Mouse (Mus musculus) cerebellum, adult 2 months (tissue): Measurements from ENCODE around the gene Ckb.

Experiments
- CTCF ChIP-seq: fragments of 200-500 bp; IDR thresholded peaks from 2 replicates; pipeline ENCODE4 v1.5.1; 2011; ENCODE audit warnings: low read depth, mild to moderate bottlenecking, control low read depth, low read length, moderate library complexity, borderline replicate concordance; ENCODE audit not compliant: insufficient read depth
- POLR2A ChIP-seq: fragments of 200-500 bp; IDR thresholded peaks from 2 replicates; pipeline ENCODE4 v1.6.1; 2011; ENCODE audit warnings: low read length, control low read depth, borderline replicate concordance; ENCODE audit not compliant: insufficient read depth

DNA sequence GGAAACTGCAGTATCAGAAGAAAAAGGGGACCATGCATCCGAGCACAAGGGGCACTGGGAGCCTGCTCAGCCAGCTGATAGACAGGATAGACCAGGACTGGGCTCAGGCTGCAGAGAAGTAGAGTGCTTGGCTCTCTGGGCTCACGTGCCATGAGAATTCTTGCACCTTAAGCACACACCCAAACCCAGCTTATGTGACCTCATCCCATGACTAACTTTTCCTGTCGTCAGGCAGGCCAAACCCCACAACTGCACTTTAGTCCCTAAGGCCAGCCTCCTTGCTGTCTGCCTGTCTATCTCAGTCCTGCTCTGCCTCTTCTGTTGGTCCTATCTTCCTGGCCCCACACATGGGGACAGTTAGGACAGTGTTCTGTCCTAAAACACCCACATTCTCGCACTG lies 25.6 kb upstream of the Ckb start:
- no peak for TF ChIP-seq POLR2A
- TF ChIP-seq CTCF, result no peak
